Mouse (Mus musculus): ENCODE measurements around the gene Tmem128.

The Tmem128 gene

GRCm38 (mm10) chr5:38277936-38278600, 18.1 kb downstream of the Tmem128 start:
- no peak for DNase-seq (ENCODE audit: low spot score)

GRCm38 (mm10) chr5:38280075-38280474, 20.1 kb downstream of the Tmem128 start:
- no peak for DNase-seq (ENCODE audit: low spot score)

- DNase-seq (ENCODE audit: low spot score): no peak
Observed at GRCm38 (mm10) chr5:38285724-38286123, 25.7 kb downstream of the Tmem128 start.

GRCm38 (mm10) chr5:38288476-38288875, 28.5 kb downstream of the Tmem128 start:
- no peak for DNase-seq (ENCODE audit: low spot score)

GRCm38 (mm10) chr5:38301761-38302411, 41.9 kb downstream of the Tmem128 start:
- DNase-seq (ENCODE audit: low spot score): no peak

DNA sequence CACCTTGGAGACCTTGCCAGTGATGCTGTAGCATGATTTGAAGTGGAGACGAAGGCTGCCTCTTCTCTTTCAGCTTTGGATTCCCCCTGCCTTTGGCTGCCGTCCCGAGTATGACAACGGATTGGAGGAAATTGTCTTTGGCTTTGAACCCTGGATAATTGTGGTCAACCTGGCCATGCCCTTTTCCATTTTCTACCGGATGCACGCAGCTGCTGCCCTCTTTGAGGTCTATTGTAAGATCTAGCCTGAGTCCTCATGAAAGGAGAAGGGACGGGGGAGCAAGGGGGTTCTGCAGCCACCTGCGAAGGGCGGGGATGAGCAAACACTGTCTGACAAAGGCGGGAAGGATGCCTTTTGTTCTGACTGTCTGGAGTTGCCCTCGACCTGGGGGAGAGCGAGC, 42.7 kb downstream of the Tmem128 start:
- DNase-seq (ENCODE audit: low spot score): no peak

DNA sequence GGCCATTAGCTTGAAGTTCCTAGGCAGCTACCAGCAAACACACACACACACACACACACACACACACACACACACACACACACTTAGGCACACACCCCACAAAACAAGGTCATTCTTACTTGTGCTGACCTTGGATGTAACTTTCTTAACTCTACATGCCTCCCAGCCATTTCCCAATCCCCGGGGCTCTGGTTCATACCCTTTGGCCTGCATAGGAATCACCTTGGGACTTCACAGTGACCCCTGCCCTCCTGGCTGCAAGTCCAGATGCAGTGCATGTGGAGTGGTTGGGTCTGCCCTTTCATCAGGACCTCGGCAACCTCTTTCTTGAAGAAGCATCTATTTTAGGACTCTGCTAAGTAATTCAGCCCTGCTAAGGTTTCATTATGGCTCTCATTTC, 45.3 kb downstream of the Tmem128 start:
- no peak for DNase-seq (ENCODE audit: low spot score)

- DNase-seq (ENCODE audit: low spot score): peak; percentile 86
Observed at GRCm38 (mm10) chr5:38307255-38308101, 47.5 kb downstream of the Tmem128 start.

DNA sequence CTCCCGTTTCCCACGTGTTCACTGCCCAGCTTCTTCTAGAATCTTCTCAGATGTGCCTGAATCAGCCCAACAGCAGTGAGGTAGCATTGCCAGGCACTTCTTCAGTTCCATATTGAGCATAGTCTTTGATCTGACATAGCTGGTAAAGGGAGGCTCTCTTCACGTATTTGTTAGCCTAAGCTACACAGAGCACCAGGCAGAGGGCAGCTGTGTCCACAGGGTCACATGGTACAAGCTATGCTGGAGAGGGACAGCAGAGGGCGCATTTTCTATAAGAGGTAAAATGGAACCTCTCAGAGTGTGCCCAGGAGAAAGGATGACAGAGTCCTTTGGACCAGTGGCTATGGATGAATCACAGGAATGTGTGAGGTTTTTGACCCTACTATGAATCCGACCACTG, 48.9 kb downstream of the Tmem128 start:
- peak; percentile 50 for DNase-seq (ENCODE audit: low spot score)

- no peak for DNase-seq (ENCODE audit: low spot score)
Observed at GRCm38 (mm10) chr5:38309795-38310194, 49.8 kb downstream of the Tmem128 start.

All from lung, postnatal 25 days (tissue).